ENCODE assay signal across 23 mouse cellular contexts in the genomic region with DNA sequence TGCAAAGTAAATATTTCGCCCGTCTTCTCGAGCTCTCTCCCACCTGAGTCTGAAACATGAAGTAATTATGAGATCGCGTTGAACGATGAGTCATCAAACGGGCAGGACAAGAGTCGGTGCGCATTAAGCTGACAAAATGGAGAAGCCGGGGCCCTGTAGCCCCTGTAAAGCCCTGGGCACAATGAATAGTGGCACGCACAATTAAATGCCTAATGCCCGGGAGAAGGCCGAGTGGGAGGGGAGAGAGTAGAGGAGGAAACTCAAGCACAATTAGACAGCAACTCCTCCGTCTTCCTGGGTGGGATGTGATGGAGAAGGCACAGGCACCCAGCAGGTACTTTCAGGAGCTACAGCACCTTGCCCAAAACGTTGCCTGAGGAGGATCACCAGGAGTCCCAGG.
DNase-seq lines count a peak whose midpoint lies in the region; ATAC-seq and TF ChIP-seq lines count a peak whose summit lies in the region.
"Had no signal": no experiment of that assay in that cellular context is flagged by ENCODE, and none has a peak within 500 bp of the region (broad histone marks: within the 10 kb centered on the region; RNA-seq: fewer than 3 reads in every experiment).

No protein-coding gene starts in this region.

- no peak for TF ChIP-seq POLR2A in brain, embryonic 14.5 days (IDR thresholded peaks at IDR 0.05; ENCODE audit: borderline replicate concordance, extremely low read depth, insufficient read depth, insufficient read length, poor library complexity, severe bottlenecking)

- no peak for TF ChIP-seq CTCF in brain, embryonic 14.5 days (IDR thresholded peaks at IDR 0.05; ENCODE audit: borderline replicate concordance, extremely low read depth, insufficient read depth, insufficient read length)

- H3K4me1 ChIP-seq in forebrain, embryonic 13.5 days: peaks cover 12% of the 10 kb centered on the region
- peaks cover 5% of the 10 kb centered on the region; the same call in 1 of the 2 replicates for H3K4me1 ChIP-seq in forebrain, embryonic 16.5 days (replicated peaks; ENCODE audit: control insufficient read depth, insufficient read depth, low read length)
- H3K4me1 ChIP-seq in heart, embryonic 10.5 days: peaks cover 28% of the 10 kb centered on the region

- H3K4me3 ChIP-seq in forebrain, embryonic 13.5 days: no peak overlapping the region
- H3K4me3 ChIP-seq in forebrain, embryonic 16.5 days (replicated peaks; ENCODE audit: low read length): no peak overlapping the region
- H3K4me3 ChIP-seq in heart, embryonic 10.5 days: no peak overlapping the region
- H3K4me3 ChIP-seq: forebrain, embryonic 10.5 days; heart, embryonic 12.5 days; heart, embryonic 15.5 days had no signal

- 34% methylated on average over 15 of the region's 15 CpGs for WGBS in forebrain, embryonic 13.5 days
- 21% methylated on average over 15 of the region's 15 CpGs for WGBS in forebrain, embryonic 16.5 days
- 86% methylated on average over 15 of the region's 15 CpGs for WGBS in heart, embryonic 10.5 days

- H3K27me3 ChIP-seq in forebrain, embryonic 13.5 days: peaks cover 2% of the 10 kb centered on the region; the same call in 1 of the 2 replicates
- no peaks in the 10 kb centered on the region for H3K27me3 ChIP-seq in forebrain, embryonic 16.5 days (replicated peaks; ENCODE audit: control insufficient read depth, insufficient read depth, low read length)
- H3K27me3 ChIP-seq in heart, embryonic 10.5 days (ENCODE audit: insufficient read depth, poor library complexity, severe bottlenecking): no peaks in the 10 kb centered on the region
- H3K27me3 ChIP-seq: heart, embryonic 12.5 days; heart, embryonic 15.5 days had no signal

- no peaks in the 10 kb centered on the region for H3K9me3 ChIP-seq in forebrain, embryonic 13.5 days (replicated peaks)
- no peaks in the 10 kb centered on the region for H3K9me3 ChIP-seq in forebrain, embryonic 16.5 days (ENCODE audit: control insufficient read depth, low read length)
- H3K9me3 ChIP-seq in heart, embryonic 10.5 days: no peaks in the 10 kb centered on the region
- H3K9me3 ChIP-seq: forebrain, embryonic 10.5 days; heart, embryonic 12.5 days; heart, embryonic 15.5 days had no signal

- no peaks in the 10 kb centered on the region for H3K36me3 ChIP-seq in forebrain, embryonic 13.5 days (ENCODE audit: poor library complexity, severe bottlenecking)
- no peaks in the 10 kb centered on the region for H3K36me3 ChIP-seq in forebrain, embryonic 16.5 days (ENCODE audit: control insufficient read depth, insufficient read depth)
- H3K36me3 ChIP-seq in heart, embryonic 10.5 days: no peaks in the 10 kb centered on the region
- H3K36me3 ChIP-seq: forebrain, embryonic 10.5 days; heart, embryonic 12.5 days; heart, embryonic 15.5 days had no signal

- peak overlapping the region; percentile 25; the same call in 1 of the 2 replicates for H3K4me2 ChIP-seq in forebrain, embryonic 13.5 days
- no peak overlapping the region for H3K4me2 ChIP-seq in forebrain, embryonic 16.5 days (ENCODE audit: low read length)
- H3K4me2 ChIP-seq: heart, embryonic 12.5 days; heart, embryonic 15.5 days; hindbrain, embryonic 14.5 days had no signal

- intact Hi-C loops in heart, postnatal 36 days (cut with DNase I): no loop called here

- H3K27ac ChIP-seq in forebrain, embryonic 13.5 days: no peak overlapping the region
- H3K27ac ChIP-seq in forebrain, embryonic 16.5 days (ENCODE audit: low read length): no peak overlapping the region
- H3K27ac ChIP-seq in heart, embryonic 10.5 days: peak overlapping the region; percentile 64
- H3K27ac ChIP-seq: forebrain, embryonic 10.5 days; heart, embryonic 15.5 days; hindbrain, embryonic 14.5 days; hindbrain, postnatal 0 days had no signal

- no peak overlapping the region for H3K9ac ChIP-seq in forebrain, embryonic 13.5 days
- H3K9ac ChIP-seq in forebrain, embryonic 16.5 days (replicated peaks; ENCODE audit: low read depth, low read length): no peak overlapping the region
- H3K9ac ChIP-seq: forebrain, postnatal 0 days; heart, embryonic 12.5 days; heart, embryonic 15.5 days; hindbrain, embryonic 14.5 days had no signal

- no peak for DNase-seq in heart, embryonic 10.5 days (ENCODE audit: low spot score)
- no peak for DNase-seq in heart, postnatal 36 days
- DNase-seq in brain, embryonic 14.5 days (ENCODE audit: low read depth): peak; percentile 37
- DNase-seq: adrenal gland, adult 8-10 months; adrenal gland, postnatal 25 days; cerebellum, adult 18-20 months; cerebellum, adult 9-10 months; cerebellum, postnatal 14 days; forebrain, postnatal 0 days; gastrocnemius, postnatal 25 days; heart, postnatal 10 days; heart, postnatal 4 days had no signal

- ATAC-seq in forebrain, embryonic 13.5 days: no peak
- no peak for ATAC-seq in forebrain, embryonic 16.5 days
- ATAC-seq in megakaryocyte progenitor cell, adult 5-6 weeks (replicated peaks; ENCODE audit: poor library complexity): no peak
- ATAC-seq: activated CD4-positive, CD25-positive, alpha-beta regulatory T cell, adult 4 months; forebrain, postnatal 0 days; hindbrain, postnatal 0 days; inflammation-experienced regulatory T-cells, adult 6 months; intestine, embryonic 16.5 days had no signal
